Mouse (Mus musculus) liver, postnatal 0 days (tissue): ENCODE data around the gene Il17re.

Experiments used
- CTCF ChIP-seq: sonication (generic); IDR thresholded peaks from 2 replicates; pipeline ENCODE4 v1.5.1; 2016; ENCODE audit warnings: antibody characterized with exemption, low read depth
- EP300 ChIP-seq: IDR thresholded peaks from 2 replicates; pipeline ENCODE4 v1.6.1; 2016; ENCODE audit warnings: antibody characterized with exemption, low read depth, mild to moderate bottlenecking

GRCm38 (mm10) chr6:113430846-113431245 is 27.4 kb upstream of the Il17re start:
- no peak for TF ChIP-seq CTCF
- TF ChIP-seq EP300: no peak
